Mouse (Mus musculus) mouse embryonic stem cell (cell line): ENCODE data around the gene Plin1.

Experiments
- in situ Hi-C, 2 experiments: fragments of 300-500 bp; cut with MboI; formaldehyde crosslinking; loops; 1 replicate in 1 of 2; 3 replicates in 1 of 2; pipeline ENCODE4 v1.14.3; 2019 to 2020; ENCODE audit warnings: low sequenced_read_pairs in 2 of 2, low pct_unique_long_range_greater_than_20kb in 1 of 2, mixed read lengths in 1 of 2; ENCODE audit not compliant: unreplicated experiment in 1 of 2

Gene Plin1

GRCm38 (mm10) chr7:79742277-79742658 lies 9.6 kb upstream of the Plin1 start:
- in situ Hi-C loops: no loop called here

GRCm38 (mm10) chr7:79740279-79740678 lies 7.6 kb upstream of the Plin1 start:
- in situ Hi-C loops: no loop called here

GRCm38 (mm10) chr7:79738913-79739312 lies 6.2 kb upstream of the Plin1 start:
- in situ Hi-C loops: no loop called here

- in situ Hi-C loops: no loop called here
These were observed 3.8 kb upstream of the Plin1 start for GRCm38 (mm10) chr7:79736511-79736910.

- in situ Hi-C loops: no loop called here
These were observed 1.9 kb upstream of the Plin1 start for GRCm38 (mm10) chr7:79734563-79734962.

- in situ Hi-C loops: no loop called here
These were observed 1.3 kb downstream of the Plin1 start for GRCm38 (mm10) chr7:79731438-79731837.

GRCm38 (mm10) chr7:79729743-79730370 lies 2.8 kb downstream of the Plin1 start:
- in situ Hi-C loops: loop anchor here in 1 of 2 experiments (10.0 kb wide), 2 partner anchors 125 to 235 kb away; no protein-coding TSS in a partner anchor

GRCm38 (mm10) chr7:79729169-79729568 lies 3.5 kb downstream of the Plin1 start:
- in situ Hi-C loops: loop anchor here in 1 of 2 experiments (10.0 kb wide), 2 partner anchors 124 to 234 kb away; no protein-coding TSS in a partner anchor

GRCm38 (mm10) chr7:79728219-79728618 lies 4.5 kb downstream of the Plin1 start:
- in situ Hi-C loops: loop anchor here in 1 of 2 experiments (10.0 kb wide), 2 partner anchors 123 to 233 kb away; no protein-coding TSS in a partner anchor

GRCm38 (mm10) chr7:79727091-79727490 lies 5.6 kb downstream of the Plin1 start:
- in situ Hi-C loops: loop anchor here in 1 of 2 experiments (10.0 kb wide), 2 partner anchors 122 to 232 kb away; no protein-coding TSS in a partner anchor

- in situ Hi-C loops: loop anchor here in 1 of 2 experiments (10.0 kb wide), 2 partner anchors 117 to 227 kb away; no protein-coding TSS in a partner anchor
These were observed 11.2 kb downstream of the Plin1 start for GRCm38 (mm10) chr7:79721386-79721977.

GRCm38 (mm10) chr7:79715187-79715981 lies 17.3 kb downstream of the Plin1 start, which contains the start of gene Kif7:
TSS of gene Kif7 (minus strand) at chr7:79715720.
- in situ Hi-C loops: no loop called here

- in situ Hi-C loops: no loop called here
These were observed 21.9 kb downstream of the Plin1 start for GRCm38 (mm10) chr7:79710831-79711230.

- in situ Hi-C loops: no loop called here
These were observed 22.5 kb downstream of the Plin1 start for GRCm38 (mm10) chr7:79710130-79710607.

GRCm38 (mm10) chr7:79705210-79705609 lies 27.5 kb downstream of the Plin1 start:
- in situ Hi-C loops: no loop called here

GRCm38 (mm10) chr7:79702755-79703154 lies 29.9 kb downstream of the Plin1 start:
- in situ Hi-C loops: no loop called here

- in situ Hi-C loops: loop anchor here in 1 of 2 experiments (25.0 kb wide), 2 partner anchors 259 to 616 kb away; partner anchors contain the start of gene Rccd1
These were observed 36.2 kb downstream of the Plin1 start for GRCm38 (mm10) chr7:79696495-79696894.

GRCm38 (mm10) chr7:79680231-79680630 lies 52.5 kb downstream of the Plin1 start:
- in situ Hi-C loops: loop anchor here (10.0 to 25.0 kb wide), 3 partner anchors 235 to 632 kb away; partner anchors contain the start of gene Rccd1 (in 1 of the 2)

GRCm38 (mm10) chr7:79679186-79679585 lies 53.5 kb downstream of the Plin1 start:
- in situ Hi-C loops: loop anchor here (10.0 to 25.0 kb wide), 3 partner anchors 242 to 633 kb away; partner anchors contain the start of gene Rccd1 (in 1 of the 2)
